Mouse (Mus musculus) neural tube, postnatal 0 days (tissue): ENCODE results near the gene Ice2. TPM values are rescaled to one million over a fixed set of nuclear protein-coding genes. Genes with fewer than 3 reads are reported as not detected.

Experiments
- microRNA-seq: library from miRNA; unstranded; fragments of <30 nt; microRNA quantifications from one replicate; pipeline ENCODE4, GENCODE M21; 2016
- polyA plus RNA-seq: library from polyadenylated mRNA; unstranded; fragments of >200 nt; fragmentation: Nextera tagmentation; extraction: Ambion mirVana; gene quantifications from 2 replicates; pipeline ENCODE4 v1.2.1, GENCODE M21; 2015

Ice2 gene
- 6.0 and 6.3 TPM in 2 replicates for polyA plus RNA-seq

GRCm38 (mm10) chr9:69397760-69398452 lies at the start of gene Ice2:
Gene Ice2 (plus strand): TSS chr9:69397906.

DNA sequence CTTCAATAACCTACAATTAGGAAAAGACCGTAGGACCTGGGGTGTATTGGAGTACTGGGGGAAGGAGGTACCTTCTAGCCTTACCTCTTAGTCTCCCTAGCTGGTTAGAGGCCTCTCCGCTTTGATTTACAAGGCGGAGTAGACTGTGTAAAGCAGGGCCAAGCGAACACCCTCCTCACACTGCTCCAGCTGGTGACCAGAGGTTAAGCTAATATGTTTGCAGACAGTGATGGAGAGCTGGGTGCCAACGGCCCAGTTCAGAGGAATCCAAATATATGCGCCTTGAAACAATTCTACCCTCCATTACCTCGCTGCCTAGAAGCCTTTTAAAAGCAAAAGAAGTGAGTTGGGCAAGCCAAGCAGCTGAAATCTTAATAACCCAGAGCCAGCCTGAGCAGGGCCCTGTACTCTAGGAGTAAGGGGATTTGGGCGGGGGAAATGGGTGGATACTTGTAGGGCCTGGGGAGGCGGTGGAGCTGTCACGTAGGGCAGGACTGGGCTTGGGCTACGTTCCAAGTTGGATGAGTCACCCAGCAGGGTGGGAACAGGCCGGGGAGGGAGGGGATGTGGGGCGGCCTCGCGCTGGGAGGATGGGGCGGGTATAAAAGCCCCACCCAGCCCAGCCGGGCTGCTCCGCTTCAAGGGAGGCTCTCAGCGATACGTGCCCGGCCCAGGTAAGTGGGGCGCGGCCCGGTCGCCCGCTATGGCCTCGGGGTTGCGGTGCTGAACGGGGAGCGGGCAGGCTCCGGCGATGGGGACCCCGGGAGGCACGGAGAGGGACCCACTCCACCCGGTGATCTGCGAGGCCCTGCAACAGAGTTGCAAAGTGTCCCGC lies 55.6 kb downstream of the Ice2 start, which contains the start of gene Anxa2:
Anxa2 (plus strand) TSS at position 555 of the 835 bp plus-strand sequence.

Small RNA genes within 50 kb of the gene (microRNA-seq; reads per million reads assigned to microRNA genes)
- gene Mir3109, result 0.87 reads per million

Other genes with a start within 250 kb of the Ice2 start
- gene Anxa2, start 55.7 kb downstream of the Ice2 start, polyA plus RNA-seq, result 163 and 206 TPM in 2 replicates